Mouse (Mus musculus): Measurements from ENCODE around the gene Slpi. TPM values are rescaled to one million over a fixed set of nuclear protein-coding genes. Genes with fewer than 3 reads are reported as not detected.
"Not testable (repeated sequence)": the region's sequence is repeated elsewhere in the genome, so short reads cannot be mapped to it uniquely, and the experiment has no call there.

Slpi gene
- total RNA-seq, 2 experiments from 2014 or later: 1.2 to 2.0 TPM

DNA sequence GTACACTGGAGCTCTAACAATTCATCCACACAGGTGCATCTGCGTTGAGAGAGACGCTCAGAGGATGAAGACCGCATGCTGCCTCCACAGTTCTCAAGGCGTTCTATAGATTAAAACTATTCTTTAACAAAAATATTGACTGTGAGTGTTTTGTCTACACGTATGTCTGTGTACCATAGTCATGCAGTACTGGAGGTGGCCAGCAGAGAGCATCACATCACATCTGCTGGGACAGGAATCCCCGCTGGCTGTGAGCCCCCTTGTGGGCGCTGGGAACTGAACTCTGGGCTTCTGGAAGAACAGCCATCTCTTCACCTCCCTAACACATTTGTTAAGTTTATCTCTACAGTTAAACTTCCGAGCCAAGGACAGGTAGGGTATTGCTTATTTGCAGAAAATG, 7.2 kb downstream of the Slpi start:
- DNase-seq (ENCODE audit: low spot score in 2 of 2): no peak

DNA sequence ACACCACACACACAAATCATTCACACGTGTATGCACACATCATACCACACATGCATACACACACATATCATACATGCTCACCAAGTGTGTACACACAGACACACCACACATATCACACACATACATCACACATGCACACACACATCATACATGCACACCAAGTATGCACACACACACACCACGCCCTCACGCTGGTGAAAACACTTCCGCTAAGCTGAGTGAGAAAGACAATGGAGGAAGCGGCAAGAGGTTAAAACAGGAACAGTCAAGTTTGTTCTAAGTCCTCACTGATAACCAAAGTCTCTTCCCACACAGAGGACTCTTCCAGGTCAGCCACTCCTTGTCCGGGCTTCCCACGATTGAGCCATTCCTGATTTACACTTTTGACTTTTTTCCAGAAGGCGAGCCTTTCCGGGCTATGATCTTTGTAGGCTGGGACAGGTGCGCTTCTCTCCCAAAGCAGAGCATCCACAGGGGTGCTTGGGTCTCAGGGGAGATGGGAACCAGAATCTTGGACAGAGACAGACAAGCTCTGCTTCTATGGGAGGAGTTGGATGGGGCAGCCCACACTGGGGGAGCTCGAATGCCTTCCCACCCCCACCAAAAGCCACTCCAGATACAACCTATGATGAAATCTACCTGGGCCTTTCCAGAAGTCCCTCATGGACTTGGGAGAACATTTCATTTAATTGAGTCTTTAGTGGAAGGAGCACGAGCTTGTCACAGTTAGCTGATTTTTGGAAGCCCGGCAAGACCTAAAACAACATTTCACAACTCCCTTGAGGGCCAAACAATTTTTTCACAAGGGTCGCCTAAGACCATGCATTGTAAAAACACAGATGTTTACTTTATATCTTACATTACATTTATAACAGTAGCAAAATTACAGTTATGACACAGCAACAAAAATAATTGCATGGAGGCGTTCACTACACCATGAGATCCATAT, 11.1 kb downstream of the Slpi start:
- no peak for DNase-seq (ENCODE audit: low spot score in 2 of 2)

DNA sequence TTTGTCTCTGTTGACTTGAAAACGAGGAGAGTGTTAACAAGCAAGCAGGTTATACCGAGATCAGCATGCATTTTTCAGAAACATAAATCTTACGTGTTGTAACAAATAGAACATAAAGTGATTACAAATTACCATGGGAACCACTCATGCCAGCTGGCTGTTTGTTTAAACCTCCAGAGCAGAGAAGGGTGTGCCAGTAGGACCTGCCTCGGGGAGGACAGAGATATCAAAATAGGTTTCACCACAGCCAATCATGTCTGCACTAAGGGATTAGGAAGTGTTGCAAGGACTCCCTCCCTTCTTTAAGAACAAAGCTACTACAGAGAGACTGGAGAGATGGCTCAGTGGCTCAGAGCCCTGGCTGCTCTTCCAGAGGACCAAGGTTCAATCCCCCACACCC, 15.7 kb downstream of the Slpi start:
- DNase-seq (ENCODE audit: low spot score in 2 of 2): peak in 1 of 2 experiments; percentile 26

DNA sequence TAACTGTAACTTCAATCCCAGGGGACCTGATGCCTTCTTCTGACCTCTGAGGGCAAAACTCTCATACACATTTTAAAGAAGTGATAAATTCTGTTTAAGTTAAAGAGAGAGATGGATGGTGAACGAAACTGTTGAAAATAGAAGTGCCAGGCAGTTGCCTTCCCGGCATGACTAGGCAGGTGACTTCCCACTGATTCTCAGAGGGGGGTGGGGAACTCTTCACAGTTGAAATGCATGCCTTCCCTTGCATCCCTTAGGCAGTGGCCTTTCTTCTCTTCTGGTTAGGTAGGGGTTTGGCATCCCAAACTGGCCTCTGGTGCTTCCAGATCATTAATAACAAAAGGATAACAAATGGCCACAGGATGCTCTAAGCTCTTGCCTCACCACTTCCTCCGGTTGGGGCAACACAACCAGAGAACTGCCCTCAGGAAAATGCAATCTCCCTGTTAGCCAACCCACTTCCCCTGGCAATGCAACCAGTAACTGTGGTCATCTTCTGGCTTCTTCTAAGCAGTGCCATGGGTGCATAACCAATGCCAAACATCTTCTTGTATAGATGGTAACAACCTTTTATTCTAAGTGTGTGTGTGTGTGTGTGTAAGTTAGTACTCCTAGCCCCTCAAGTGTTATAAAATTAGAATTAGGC, 16.4 kb downstream of the Slpi start:
- DNase-seq (ENCODE audit: low spot score in 2 of 2): no peak

DNA sequence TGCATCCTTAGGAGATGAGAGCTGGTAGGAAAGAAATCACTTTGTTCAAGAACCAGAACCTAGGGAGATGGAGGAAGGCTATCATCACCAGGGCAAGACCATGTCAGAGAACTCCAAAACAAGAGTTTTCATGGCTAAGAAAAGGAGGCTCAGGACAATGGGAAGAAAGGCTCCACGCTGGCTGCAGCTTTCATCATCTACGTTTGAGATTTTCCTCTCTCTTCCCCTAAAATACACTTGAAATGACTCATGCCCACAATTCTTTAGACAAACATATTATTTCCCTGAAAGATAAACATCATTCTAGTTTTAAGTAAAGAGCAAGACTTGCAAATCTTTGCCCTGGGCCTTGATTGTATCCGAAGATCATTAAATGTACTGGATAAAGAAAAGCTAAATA, 17.5 kb downstream of the Slpi start:
- no peak for DNase-seq (ENCODE audit: low spot score in 2 of 2)

DNA sequence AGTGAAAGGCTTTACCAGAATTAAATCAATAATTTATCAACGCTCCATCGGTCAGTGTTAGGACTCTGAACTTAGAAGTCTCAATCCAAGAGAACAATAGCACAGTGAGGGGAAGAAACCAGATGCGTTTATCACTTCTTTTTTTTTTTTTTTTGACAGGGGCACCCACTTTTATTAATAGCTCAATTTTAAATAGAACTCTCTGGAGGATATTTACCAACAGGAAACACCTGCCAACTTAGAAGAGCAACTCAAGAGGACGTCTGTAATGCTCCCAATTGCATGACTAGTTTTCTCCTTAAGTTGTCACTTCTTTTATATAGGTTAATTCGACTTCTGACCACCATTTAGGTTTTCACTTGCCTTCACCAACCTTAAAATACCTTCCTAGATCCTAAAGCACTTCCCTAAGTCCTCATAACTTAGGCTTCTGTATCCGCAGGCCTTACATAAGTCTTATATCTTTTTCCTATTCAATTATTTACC, 20.2 kb downstream of the Slpi start:
- no peak for DNase-seq (ENCODE audit: low spot score in 2 of 2)

DNA sequence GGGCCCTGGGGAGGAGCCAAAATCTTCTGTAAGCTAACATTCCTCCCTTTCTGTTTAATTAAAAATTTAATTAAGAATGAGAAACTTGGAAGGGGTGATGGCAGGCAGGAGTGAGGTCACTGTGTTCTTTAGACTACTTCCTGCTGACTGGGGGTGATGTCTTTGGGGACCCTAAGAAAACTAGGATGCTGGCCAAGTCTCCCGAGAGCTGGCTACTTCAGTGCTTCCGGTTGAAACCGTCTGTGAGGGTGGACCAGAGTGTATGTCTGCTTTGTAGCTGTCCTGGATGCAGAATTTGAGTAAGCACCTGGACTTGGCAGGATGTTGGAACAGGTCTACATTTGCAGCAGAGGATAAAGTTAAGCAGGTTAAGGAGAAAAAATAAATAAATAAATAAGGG, 21.9 kb downstream of the Slpi start:
- DNase-seq (ENCODE audit: low spot score in 2 of 2): no peak

DNA sequence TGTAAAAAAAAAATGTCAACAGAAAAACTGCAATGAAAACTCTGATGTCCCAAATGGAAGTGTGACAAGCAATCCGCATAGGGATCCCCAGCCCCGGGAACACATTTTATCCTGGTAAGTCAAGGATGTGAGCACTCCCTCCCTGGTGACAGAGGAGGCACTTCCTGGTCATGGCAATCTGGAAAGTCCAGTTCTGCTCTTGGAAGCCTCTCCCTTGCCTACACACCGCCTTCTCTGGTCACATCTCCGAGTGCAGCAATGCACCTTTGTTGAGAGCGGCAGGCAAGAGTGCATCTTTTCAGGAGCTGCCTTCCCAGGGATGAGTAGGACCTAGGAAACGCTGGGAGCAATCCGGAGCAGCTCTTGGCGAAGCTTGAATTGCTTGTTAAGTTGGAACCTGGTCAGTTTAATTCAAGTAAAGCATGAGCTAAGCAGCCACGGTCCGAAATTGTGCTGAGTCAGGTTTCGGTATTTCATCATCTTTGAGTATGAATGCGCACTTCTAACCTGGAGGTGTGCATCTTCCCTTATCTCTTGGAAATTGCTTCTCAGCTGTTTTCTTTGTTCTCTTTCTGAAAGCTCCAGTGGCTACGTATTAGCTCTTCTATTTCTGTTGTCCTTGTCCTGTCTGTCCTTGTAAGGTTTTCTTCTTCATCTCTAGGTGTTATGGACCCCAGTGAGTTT, 27.8 kb downstream of the Slpi start:
- no peak for DNase-seq (ENCODE audit: low spot score in 2 of 2)

DNA sequence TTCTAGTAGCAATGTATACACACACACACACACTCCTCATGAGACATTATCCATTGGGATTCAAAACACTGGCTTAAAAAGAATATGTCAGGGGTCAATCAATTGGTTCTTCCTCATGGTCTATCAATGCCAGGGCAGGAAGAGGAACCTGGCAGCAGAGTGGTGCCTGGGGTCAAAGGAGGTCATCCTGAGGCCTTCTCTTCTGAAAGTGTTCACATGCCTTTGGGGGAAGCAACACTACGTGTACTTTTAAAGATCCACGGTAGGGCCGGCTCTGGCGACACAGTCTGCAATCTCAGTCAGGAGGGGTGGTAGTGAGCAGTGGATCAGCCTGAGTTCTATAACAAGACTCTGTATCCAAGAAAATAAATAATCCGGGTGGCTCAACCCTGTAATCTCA, 29.2 kb downstream of the Slpi start:
- DNase-seq (ENCODE audit: low spot score in 2 of 2): no peak

DNA sequence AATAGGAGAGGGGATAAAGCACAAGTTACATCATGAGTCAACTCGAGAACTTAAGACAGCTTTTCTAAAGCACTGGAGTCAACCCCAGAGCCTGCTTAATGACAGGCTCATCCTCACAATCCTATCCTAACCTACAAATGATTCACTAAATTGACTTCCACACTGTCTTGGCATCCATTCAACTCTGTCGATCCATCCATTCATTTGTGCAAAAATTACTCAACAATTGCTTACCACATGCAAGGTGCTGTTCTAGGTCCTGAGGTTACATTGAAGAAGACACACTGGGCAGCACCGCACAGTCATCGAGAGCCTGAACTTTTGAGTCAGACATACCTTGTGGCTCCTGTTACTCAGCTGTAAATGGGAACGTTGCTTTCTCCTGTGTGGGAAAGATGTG, 29.9 kb downstream of the Slpi start:
- DNase-seq (ENCODE audit: low spot score in 2 of 2): no peak

DNA sequence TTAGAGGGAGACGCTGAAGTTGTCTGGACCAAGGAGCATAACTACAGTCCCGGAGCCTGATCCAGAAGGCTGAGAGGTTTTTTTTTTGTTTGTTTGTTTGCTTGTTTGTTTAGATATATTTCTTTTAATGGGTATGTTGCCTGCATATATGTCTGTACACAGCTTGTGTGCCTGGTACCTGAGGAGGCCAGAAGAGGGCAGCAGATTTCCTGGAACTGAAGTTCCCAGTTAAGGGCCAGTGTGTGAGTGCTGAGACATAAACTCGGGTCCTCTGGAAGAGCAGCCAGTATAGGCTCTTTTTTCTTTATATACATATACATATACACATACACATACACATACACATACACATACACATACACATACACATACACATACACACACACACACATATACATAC, 30.5 kb downstream of the Slpi start:
- no peak for DNase-seq (ENCODE audit: low spot score in 2 of 2)

DNA sequence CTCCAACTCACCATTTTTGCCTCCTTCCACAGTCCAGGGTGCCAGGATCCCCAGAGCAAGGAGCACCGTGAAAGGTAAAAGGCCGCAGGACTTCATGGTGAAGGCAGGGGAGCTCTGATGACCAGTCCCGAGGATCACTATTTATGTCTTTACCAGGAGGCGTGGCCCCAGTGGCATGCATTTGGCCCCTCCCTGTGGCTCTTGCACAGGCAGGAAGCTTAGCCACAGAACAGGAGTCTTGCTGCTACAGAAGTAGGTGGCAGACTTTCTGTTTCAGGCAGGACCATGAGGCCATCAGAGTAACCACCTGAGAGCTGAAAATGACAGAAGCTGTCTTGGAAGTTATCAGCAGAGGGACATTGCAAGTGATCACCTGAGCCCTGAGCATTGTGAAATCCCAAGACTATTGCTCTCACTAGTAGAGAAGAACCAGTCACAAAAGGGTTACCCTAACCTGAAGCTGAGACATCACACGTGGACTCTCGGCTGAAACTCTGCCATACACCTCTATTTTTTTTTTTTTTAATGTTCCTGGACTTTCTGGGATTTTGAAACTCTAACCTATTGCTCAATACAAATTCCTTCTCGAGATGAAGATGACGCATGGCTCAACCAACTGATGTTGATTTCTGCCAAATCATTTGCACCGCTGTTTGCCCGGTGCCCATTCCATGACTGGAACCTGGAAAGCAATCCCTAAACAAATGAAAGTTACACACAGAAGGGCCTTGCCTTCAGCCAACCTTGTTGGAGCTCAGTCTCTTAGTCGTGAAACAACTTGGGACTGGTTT, 32.5 kb downstream of the Slpi start:
- DNase-seq (ENCODE audit: low spot score in 2 of 2): no peak

DNA sequence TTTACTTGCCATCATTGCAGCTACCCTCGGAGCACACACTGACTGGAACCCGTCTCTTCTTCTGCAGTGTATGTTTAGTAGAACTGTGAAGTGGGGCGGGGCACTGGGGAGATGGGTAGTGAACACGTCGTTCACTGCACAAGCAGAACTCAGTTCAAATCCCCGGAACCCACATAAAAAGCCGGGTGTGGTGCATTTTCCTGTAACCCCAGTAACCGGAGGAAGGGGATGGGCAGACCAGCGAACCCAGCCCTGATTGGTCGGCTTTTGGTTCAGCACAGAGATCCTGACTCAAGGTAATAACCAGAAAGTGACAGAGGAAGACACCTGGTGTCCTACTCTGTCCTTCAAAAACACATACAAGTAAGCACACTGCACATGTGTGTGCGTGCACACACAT, 35.5 kb downstream of the Slpi start:
- no peak for DNase-seq (ENCODE audit: low spot score in 2 of 2)

DNA sequence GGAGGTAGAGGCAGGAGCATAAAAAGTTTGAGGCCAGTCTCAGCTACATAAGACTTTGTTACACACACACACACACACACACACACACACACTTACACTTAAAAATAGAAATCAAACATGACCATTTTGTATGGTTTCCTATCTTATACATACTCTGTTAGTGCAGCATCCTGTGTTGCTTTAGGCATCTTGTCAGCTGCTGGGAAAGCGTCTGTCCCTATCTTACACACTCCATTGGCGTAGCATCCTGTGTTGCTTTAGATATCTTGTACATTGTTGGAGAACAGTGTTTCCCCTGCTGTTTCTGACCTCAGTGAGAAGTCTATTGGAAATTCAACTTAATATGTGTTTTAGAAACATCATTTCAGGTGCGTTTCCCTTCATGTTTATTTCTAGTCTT, 36.2 kb downstream of the Slpi start:
- DNase-seq (ENCODE audit: low spot score in 2 of 2): no peak

DNA sequence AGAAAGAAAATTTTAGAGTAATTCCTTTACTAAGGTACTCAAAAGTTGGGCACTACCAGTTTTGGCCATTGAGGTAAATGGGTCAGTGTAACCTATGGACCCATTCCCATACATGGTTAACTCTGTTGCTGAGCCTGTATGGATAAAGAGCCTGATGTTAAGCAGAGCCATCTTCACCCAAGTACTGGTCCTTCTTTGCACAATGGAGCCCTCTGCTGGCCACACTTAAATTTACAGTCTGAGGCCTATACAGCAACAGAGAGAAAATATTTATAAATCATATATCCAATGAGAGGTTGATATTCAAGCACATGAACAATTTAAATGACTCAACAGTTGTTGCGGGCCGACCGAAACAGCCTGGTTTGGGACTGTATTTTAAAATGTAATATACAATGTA, 39.9 kb downstream of the Slpi start:
- DNase-seq (ENCODE audit: low spot score in 2 of 2): peak in 1 of 2 experiments; percentile 12

DNA sequence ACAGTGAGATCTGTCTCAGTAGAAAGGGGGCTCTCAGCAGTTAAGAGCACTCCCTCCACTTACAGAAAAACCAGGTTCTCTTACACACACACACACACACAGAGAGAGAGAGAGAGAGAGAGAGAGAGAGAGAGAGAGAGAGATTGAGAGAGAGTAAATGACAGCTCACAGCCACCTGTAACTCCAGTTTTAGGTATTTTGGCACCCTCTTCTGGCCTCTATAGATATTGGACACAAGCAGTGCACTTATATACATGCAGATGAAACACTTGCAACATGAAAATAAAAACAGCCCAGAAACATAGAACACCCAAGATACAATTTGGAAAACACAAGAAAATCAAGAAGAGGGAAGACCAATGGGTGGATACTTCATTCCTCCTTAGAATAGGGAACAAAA, 41.2 kb downstream of the Slpi start:
- DNase-seq (ENCODE audit: low spot score in 2 of 2): not testable (repeated sequence)

DNA sequence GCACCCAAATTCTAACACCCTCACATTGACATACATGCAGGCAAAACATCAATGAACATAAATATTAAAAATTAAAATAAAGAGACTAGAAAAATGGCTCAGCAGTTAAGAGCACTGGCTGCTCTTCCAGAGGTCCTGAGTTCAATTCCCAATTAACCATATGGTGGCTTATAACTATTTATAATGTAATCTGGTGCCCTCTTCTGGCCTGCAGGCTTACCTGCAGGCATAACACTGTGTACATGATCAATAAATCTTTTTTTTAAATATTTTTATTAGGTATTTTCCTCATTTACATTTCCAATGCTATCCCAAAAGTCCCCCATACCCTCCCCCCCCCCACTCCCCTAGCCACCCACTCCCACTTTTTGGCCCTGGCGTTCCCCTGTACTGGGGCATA, 45.2 kb downstream of the Slpi start:
- DNase-seq (ENCODE audit: low spot score in 2 of 2): not testable (repeated sequence)

DNA sequence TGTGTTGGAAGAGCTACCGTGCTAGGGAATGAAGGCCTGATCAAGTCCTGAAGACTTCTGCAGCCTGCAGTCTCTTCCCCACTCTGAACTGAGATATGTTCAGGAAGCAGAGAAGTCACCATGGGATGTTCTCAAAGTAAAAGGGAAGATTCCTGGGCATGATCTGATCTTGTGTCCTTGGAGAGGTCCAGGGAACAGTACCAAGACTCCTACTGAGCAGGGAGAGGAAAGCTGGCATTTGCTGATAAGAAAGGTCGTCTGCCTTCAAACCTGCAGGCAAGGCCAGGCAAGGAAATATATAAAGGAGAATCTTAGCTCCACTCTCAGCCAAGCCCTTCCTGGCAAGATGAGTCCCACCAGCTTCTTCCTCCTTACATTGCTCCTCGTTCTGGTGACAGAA, 56.5 kb downstream of the Slpi start, which contains the start of gene Svs5:
Svs5 (plus strand) TSS at position 301 of the 400 bp plus-strand sequence.
- not testable (repeated sequence) for DNase-seq (ENCODE audit: low spot score in 2 of 2)

DNA sequence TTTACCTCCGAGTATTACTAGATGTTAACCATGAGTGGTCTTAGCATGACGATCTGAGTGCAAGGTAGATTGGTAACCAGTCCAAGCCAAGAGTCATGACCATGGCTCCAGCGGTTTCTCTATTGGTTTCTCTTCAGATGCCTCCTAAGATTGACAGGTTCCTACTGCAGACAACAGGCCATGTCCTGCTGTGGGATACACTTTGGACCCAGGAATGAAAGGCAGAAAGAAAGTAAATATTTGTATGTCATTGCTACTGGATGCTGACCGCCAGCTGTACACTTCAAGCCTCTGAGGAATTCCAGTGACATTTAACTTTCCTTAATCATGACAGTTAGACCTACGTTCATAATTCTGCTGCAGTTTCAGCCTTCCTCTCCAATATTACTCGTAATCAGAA, 67.9 kb downstream of the Slpi start:
- no peak for DNase-seq (ENCODE audit: low spot score in 2 of 2)

DNA sequence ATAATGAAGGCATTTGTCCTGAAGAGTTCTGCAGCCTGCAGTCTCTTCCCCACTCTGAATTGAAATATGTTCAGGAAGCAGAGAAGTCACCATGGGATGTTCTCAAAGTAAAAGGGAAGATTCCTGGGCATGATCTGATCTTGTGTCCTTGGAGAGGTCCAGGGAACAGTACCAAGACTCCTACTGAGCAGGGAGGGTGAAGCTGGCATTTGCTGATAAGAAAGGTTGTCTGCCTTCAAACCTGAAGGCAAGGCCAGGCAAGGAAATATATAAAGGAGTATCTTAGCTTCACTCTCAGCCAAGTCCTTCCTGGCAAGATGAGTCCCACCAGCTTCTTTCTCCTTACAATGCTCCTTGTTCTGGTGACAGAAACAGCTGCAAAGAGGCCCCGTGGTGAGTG, 72.4 kb downstream of the Slpi start, which contains the start of gene Svs6:
Svs6 (plus strand) TSS at position 301 of the 400 bp plus-strand sequence.
- not testable (repeated sequence) for DNase-seq (ENCODE audit: low spot score in 2 of 2)

DNA sequence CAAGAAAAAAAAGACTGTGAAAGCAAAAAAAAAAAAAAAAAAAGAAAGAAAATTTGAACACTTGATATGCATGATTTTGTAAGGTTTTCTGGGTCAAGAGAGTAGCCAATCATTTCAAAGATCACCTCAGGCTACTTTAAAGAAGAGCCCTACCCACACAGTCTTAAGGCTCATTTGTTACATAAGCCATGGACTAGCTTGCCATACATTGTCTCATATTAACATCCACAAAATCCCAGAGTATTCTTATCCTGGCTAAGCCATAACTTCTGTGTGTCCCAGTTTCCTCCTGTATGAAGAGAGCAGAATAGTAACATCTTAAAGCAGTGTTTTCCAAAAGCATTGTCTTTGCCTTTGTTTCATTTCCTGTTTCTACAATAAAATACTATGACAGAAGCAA, 73.4 kb downstream of the Slpi start:
- DNase-seq (ENCODE audit: low spot score in 2 of 2): not testable (repeated sequence)
